Mouse (Mus musculus) forebrain, embryonic 14.5 days (tissue): ENCODE data around the gene Sema7a. TPM values are rescaled to one million over a fixed set of nuclear protein-coding genes. Genes with fewer than 3 reads are reported as not detected.

Experiments
- ATAC-seq: fragments of 200-750 bp; cut with Nextera tagmentation; 2 replicates; pipeline ENCODE4 v1.8.0; 2017; ENCODE audit warnings: mild to moderate bottlenecking, moderate library complexity
- DNase-seq: peaks from one replicate; pipeline ENCODE4 v3.0.0-alpha.2; 2015; ENCODE audit warnings: low spot score
- H3K27ac ChIP-seq: fragments of 300-500 bp; sonication (generic); 2 replicates; pipeline ENCODE4 v1.5.1; 2014; ENCODE audit warnings: low read depth, mild to moderate bottlenecking, control low read depth, low read length, moderate library complexity
- H3K27me3 ChIP-seq: fragments of 300-500 bp; sonication (generic); replicated peaks from 2 replicates; pipeline ENCODE4 v1.6.1; 2014; ENCODE audit warnings: low read length, control low read depth, mixed read lengths; ENCODE audit not compliant: control insufficient read depth, insufficient read depth
- H3K36me3 ChIP-seq: fragments of 300-500 bp; sonication (generic); 2 replicates; pipeline ENCODE4 v1.6.1; 2014; ENCODE audit warnings: low read length, control low read depth; ENCODE audit not compliant: control insufficient read depth, insufficient read depth
- H3K4me1 ChIP-seq: fragments of 300-500 bp; sonication (generic); 2 replicates; pipeline ENCODE4 v1.6.1; 2014; ENCODE audit warnings: antibody characterized with exemption, low read length, control low read depth; ENCODE audit not compliant: control insufficient read depth, insufficient read depth
- H3K4me2 ChIP-seq: fragments of 300-500 bp; sonication (generic); 2 replicates; pipeline ENCODE4 v1.6.1; 2014; ENCODE audit warnings: mild to moderate bottlenecking, control low read depth, low read length
- H3K4me3 ChIP-seq: fragments of 300-500 bp; sonication (generic); 2 replicates; pipeline ENCODE4 v1.5.1; 2014; ENCODE audit warnings: low read depth, low read length, control low read depth
- H3K9ac ChIP-seq: fragments of 300-500 bp; sonication (generic); 2 replicates; pipeline ENCODE4 v1.6.1; 2014; ENCODE audit warnings: mild to moderate bottlenecking, low read length, control low read depth, moderate library complexity
- H3K9me3 ChIP-seq: fragments of 300-500 bp; sonication (generic); replicated peaks from 2 replicates; pipeline ENCODE4 v1.6.1; 2016; ENCODE audit warnings: low read length, control low read depth, mixed read lengths; ENCODE audit not compliant: control insufficient read depth
- WGBS: fragments of 180-500 bp; shearing (Covaris S2); extraction: QIAGEN DNeasy Blood & Tissue Kit; methylation state at CpG from one replicate; pipeline ENCODE4 v1.1.7; 2014; 5-methylcytosine and 5-hydroxymethylcytosine counted together
- polyA plus RNA-seq: library from polyadenylated mRNA; unstranded; fragments of >200 nt; fragmentation: Nextera tagmentation; extraction: Ambion mirVana; gene quantifications from 2 replicates; pipeline ENCODE4 v1.2.1, GENCODE M21; 2014

The Sema7a gene
- polyA plus RNA-seq, 1 experiment from 2014 or later = 3.6 TPM

DNA sequence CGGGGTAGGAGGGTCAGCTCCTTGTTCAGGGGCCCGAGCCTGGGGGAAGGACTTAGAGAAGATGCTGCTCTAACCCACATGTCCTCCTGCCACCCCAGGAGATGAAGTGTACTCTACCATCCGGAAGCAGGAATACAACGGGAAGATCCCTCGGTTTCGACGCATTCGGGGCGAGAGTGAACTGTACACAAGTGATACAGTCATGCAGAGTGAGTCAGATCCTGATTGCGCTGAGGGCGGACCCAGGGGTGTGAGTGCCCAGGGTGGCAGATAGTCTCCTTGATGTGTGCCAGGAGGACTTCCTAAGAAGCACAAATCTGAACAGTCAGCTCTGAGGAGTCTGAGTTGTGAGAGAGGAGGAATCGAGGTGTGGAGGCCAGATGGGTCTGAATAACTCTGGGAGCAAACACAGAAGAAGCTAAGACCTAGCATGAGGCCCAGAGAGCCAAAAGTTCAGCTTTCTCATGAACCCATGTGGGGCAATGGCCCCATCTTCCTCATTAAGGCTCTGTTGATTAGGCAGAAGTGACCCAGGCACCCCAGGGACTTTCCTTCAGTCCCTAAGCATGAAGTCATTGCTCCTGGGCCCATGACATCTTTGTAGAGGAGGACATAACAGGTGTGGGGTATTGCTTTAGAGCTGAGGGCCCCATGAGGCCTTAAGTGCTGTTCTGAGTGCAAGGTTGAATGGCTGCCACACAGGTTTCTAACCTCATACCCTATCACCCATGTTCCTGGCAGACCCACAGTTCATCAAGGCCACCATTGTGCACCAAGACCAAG lies 15.2 kb downstream of the Sema7a start:
- 91% methylated on average over 12 of the region's 12 CpGs for WGBS
- no peaks in the 10 kb centered on the region for H3K9me3 ChIP-seq
- no peak overlapping the region for H3K4me3 ChIP-seq
- no peak for ATAC-seq
- peaks cover 42% of the 10 kb centered on the region for H3K36me3 ChIP-seq
- no peak for DNase-seq
- H3K4me2 ChIP-seq = no peak overlapping the region
- H3K27ac ChIP-seq = no peak overlapping the region
- peaks cover 9% of the 10 kb centered on the region for H3K4me1 ChIP-seq
- no peak overlapping the region for H3K9ac ChIP-seq
- no peaks in the 10 kb centered on the region for H3K27me3 ChIP-seq

DNA sequence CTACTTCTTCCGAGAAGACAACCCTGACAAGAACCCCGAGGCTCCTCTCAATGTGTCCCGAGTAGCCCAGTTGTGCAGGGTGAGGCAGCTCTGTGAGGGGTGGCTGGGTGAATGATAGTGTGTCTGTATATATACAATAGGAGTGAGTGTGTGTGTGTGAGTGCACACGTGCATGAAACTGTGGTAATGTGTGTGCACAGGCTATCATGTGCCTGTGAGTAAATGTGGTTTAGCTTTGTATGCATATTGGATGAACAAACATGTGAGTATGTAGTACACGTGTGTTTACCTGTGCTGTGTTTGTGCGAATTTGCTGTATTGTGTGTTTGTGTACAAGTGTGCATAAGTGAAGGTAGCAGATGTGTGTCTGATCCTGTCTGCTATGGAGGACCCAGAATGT lies 15.9 kb downstream of the Sema7a start:
- Histone ChIP-seq H3K27me3 (no peaks in the 10 kb centered on the region), H3K9me3 (no peaks in the 10 kb centered on the region), H3K27ac (no peak overlapping the region), H3K4me3 (no peak overlapping the region), H3K36me3 (peaks cover 48% of the 10 kb centered on the region), H3K4me2 (no peak overlapping the region), H3K4me1 (peaks cover 4% of the 10 kb centered on the region; the same call in 1 of the 2 replicates), H3K9ac (no peak overlapping the region)
- ATAC-seq (no peak), DNase-seq (no peak)
- 88% methylated on average over 6 of the region's 6 CpGs for WGBS

DNA sequence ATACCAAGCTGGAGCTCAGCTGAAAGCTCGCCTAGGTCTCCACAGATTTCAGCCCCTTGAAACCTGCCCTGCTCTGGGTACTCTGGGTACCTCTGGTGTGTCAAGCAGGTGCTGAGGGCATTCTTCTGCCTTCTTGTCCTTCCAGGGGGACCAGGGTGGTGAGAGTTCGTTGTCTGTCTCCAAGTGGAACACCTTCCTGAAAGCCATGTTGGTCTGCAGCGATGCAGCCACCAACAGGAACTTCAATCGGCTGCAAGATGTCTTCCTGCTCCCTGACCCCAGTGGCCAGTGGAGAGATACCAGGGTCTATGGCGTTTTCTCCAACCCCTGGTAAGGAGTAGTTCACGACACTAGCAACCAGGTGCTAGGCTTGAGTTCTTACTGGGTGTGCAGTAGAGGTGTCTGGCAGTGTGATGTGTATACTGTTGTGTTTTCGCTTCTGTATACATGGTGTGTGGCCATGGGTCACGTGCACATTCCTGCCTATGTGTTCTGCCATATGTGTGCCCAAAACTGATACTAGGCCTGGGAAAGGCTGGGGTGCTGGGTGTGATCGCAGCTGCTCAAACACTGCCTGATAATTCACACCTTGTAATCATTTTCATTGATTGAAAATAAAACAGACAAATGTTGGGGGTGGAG lies 16.4 kb downstream of the Sema7a start:
- no peak overlapping the region for H3K4me3 ChIP-seq
- H3K4me1 ChIP-seq = no peaks in the 10 kb centered on the region
- H3K4me2 ChIP-seq = no peak overlapping the region
- no peaks in the 10 kb centered on the region for H3K9me3 ChIP-seq
- H3K9ac ChIP-seq = no peak overlapping the region
- no peak overlapping the region for H3K27ac ChIP-seq
- ATAC-seq = no peak
- H3K36me3 ChIP-seq = peaks cover 54% of the 10 kb centered on the region
- WGBS = 89% methylated on average over 9 of the region's 9 CpGs
- DNase-seq = no peak
- H3K27me3 ChIP-seq = no peaks in the 10 kb centered on the region

DNA sequence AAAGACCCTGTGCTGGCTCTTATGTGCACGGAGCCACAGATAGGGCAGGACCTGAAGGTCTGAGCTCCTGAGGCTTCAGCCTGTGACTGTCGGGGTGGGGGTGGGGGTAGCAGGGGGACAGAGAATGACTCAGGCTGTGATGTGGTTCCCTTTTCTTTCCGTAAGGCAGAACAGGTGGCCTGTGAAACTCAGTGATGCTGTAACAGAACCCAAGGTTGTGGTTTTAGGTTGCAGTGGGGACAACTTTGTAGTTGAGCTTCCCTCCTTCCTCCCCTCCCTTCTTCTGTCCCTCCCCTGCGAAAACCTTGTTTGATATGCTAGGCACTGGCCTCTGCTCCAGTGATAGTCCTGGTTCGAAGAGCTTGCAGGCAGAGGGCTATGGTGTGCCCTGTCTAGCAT lies 16.9 kb downstream of the Sema7a start:
- Histone ChIP-seq H3K4me3 (no peak overlapping the region), H3K9ac (no peak overlapping the region), H3K27me3 (no peaks in the 10 kb centered on the region), H3K4me1 (no peaks in the 10 kb centered on the region), H3K4me2 (no peak overlapping the region), H3K9me3 (no peaks in the 10 kb centered on the region), H3K36me3 (peaks cover 59% of the 10 kb centered on the region), H3K27ac (no peak overlapping the region)
- 89% methylated on average over 5 of the region's 5 CpGs for WGBS
- DNase-seq (no peak), ATAC-seq (no peak)

DNA sequence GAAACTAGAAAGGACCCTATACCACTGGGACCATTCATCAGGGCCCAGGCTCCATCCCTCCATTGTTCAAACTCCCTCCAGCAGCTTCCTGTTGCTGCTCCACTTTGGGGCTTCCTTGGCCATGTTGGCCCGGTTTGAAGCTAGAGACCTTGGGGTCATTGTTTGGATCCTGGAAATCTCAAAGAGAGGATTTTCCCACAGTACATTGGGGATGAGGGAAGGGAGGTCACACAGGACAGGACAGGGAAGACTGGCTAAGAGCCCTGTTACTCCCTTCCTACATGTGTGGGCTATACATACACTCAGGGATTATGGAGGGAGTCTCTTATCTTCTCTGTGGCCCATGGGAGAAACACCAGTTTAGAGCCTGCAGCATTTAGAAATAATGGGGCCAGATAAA lies 18.7 kb downstream of the Sema7a start:
- Histone ChIP-seq H3K27me3 (no peaks in the 10 kb centered on the region), H3K4me2 (no peak overlapping the region), H3K36me3 (peaks cover 62% of the 10 kb centered on the region), H3K4me1 (no peaks in the 10 kb centered on the region), H3K9me3 (no peaks in the 10 kb centered on the region), H3K27ac (no peak overlapping the region), H3K9ac (no peak overlapping the region), H3K4me3 (no peak overlapping the region)
- 79% methylated on average over 1 of the region's 1 CpGs for WGBS
- DNase-seq (no peak), ATAC-seq (no peak)

DNA sequence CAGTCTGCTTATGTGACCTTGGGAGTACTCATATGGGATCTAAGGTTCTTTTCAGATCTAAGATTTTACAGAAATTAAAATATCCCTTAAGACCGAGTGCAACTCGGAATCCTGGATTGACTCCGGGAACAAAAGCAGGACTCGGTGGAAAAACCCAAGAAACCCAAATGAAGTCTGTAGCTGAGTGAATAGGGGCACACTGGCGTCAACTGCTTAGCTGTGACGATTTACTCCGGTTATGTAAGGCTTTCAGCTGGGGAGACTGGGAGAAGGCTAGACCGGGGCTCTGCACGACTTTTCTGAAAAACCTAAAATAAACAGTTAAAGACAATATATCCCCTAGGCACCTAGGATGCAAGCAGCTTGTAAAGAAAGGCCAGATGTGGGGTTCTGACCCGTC lies 19.5 kb downstream of the Sema7a start:
- Histone ChIP-seq H3K36me3 (peaks cover 62% of the 10 kb centered on the region), H3K4me1 (no peaks in the 10 kb centered on the region), H3K9me3 (no peaks in the 10 kb centered on the region), H3K9ac (no peak overlapping the region), H3K27ac (no peak overlapping the region), H3K27me3 (no peaks in the 10 kb centered on the region), H3K4me3 (no peak overlapping the region), H3K4me2 (no peak overlapping the region)
- DNase-seq (no peak), ATAC-seq (no peak)
- 83% methylated on average over 10 of the region's 10 CpGs for WGBS

DNA sequence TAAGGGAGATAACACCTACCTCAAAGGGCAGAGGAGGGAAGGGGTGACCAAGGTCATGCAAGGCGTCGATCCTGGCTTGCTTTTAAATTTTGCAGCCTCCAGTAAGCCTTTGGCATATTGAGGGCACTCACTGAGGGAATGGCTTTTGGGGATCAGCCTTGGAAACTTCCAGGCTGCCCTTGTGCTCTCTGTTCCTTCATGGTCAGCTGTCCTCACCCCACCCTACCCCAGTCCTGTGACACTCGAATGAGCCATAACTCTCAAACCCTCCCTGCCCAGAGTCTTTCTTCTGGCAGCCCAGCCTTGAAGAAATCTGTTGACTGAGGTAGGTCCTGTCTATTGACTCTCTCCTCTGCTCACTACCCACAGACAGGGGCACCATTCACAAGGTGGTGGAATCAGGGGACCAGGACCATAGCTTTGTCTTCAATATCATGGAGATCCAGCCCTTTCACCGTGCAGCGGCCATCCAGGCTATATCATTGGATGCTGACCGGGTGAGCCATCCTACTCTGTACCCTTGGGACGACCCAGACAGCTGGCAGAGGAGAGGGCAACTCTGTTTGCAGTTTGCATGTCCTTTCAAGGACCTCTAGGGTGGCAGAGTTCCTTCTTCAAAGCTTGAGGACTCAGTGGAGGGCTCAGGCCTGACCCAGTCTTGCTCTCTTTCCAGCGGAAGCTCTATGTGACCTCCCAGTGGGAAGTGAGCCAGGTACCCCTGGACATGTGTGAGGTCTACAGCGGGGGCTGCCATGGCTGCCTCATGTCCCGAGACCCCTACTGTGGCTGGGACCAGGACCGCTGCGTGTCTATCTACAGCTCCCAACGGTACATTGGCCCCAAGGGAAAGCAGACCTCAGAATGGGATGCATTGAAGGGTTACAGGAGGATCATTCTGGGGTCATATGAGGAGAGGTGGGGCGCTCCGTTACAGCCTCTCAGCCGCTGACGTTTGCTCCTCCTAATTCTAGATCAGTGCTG lies 20.3 kb downstream of the Sema7a start:
- Histone ChIP-seq H3K9ac (no peak overlapping the region), H3K27ac (no peak overlapping the region), H3K36me3 (peaks cover 61% of the 10 kb centered on the region), H3K9me3 (no peaks in the 10 kb centered on the region), H3K4me1 (no peaks in the 10 kb centered on the region), H3K4me2 (no peak overlapping the region), H3K27me3 (no peaks in the 10 kb centered on the region), H3K4me3 (no peak overlapping the region)
- no peak for DNase-seq
- no peak for ATAC-seq
- WGBS = 90% methylated on average over 17 of the region's 17 CpGs

DNA sequence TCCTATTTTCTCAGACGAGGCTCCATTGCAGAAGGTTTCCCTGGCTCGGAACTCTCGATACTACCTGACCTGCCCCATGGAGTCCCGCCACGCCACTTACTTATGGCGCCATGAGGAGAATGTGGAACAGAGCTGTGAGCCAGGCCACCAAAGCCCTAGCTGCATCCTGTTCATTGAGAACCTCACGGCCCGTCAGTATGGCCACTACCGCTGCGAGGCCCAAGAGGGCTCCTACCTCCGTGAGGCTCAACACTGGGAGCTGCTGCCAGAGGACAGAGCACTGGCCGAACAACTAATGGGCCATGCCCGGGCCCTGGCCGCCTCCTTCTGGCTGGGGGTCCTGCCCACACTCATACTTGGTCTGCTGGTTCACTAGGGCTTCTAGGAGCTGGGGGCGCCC lies 21.3 kb downstream of the Sema7a start:
- no peak overlapping the region for H3K27ac ChIP-seq
- ATAC-seq (no peak), DNase-seq (no peak)
- H3K4me1 ChIP-seq = no peaks in the 10 kb centered on the region
- WGBS = 89% methylated on average over 15 of the region's 15 CpGs
- no peaks in the 10 kb centered on the region for H3K9me3 ChIP-seq
- no peak overlapping the region for H3K9ac ChIP-seq
- H3K27me3 ChIP-seq = no peaks in the 10 kb centered on the region
- no peak overlapping the region for H3K4me2 ChIP-seq
- H3K36me3 ChIP-seq = peaks cover 51% of the 10 kb centered on the region
- no peak overlapping the region for H3K4me3 ChIP-seq
